Mouse (Mus musculus) small intestine, adult 2 months (tissue): ENCODE measurements around the gene Rnase13.

ENCODE experiments used
- CTCF ChIP-seq: fragments of 200-500 bp; IDR thresholded peaks from 2 replicates; pipeline ENCODE4 v1.5.1; 2012; ENCODE audit warnings: low read depth, mild to moderate bottlenecking, control low read depth, inconsistent platforms, low read length, moderate library complexity, mixed read lengths; ENCODE audit not compliant: insufficient replicate concordance, insufficient read length; ENCODE audit errors: extremely low read depth
- POLR2A ChIP-seq: fragments of 200-500 bp; IDR thresholded peaks from 2 replicates; pipeline ENCODE4 v1.6.1; 2012; ENCODE audit warnings: low read depth, mild to moderate bottlenecking, control low read depth, inconsistent platforms, low read length, moderate library complexity

DNA sequence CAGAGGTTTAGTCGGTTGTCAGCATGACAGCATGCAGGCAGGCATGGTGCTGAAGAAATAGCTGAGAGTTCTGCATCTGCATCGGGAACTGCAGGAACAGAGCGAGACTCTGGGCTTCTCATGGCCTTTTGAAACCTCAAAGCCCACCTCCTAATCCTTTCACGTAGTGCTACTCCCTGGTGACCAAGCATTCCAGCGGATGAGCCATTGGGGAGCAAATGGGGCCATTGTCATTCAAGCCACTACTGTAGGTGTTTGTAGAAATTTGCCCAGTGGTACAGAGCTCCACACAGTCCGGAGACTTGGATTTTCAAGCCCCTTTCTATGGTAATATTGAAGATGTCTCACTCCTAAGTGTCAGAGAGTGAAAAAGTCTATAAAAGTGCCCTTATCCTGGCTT is 36.5 kb downstream of the Rnase13 start:
- TF ChIP-seq CTCF (no peak), POLR2A (no peak)
